Mouse (Mus musculus): ENCODE measurements around the gene Me1. TPM values are rescaled to one million over a fixed set of nuclear protein-coding genes. Genes with fewer than 3 reads are reported as not detected.
"Not testable (repeated sequence)": the region's sequence is repeated elsewhere in the genome, so short reads cannot be mapped to it uniquely, and the experiment has no call there.

The Me1 gene
- polyA plus RNA-seq, 1 experiment from 2014 or later = 33.3 TPM

- 10% methylated on average over 8 of the region's 8 CpGs for WGBS
- Histone ChIP-seq H3K27ac (replicated peaks in 1 of 2; ENCODE audit: control insufficient read depth in 1 of 2, insufficient read depth in 1 of 2, low read depth in 2 of 2, low read length in 2 of 2) (peak overlapping the region; percentile 76 to 77), H3K36me3 (ENCODE audit: control insufficient read depth, insufficient read depth, low read length) (0 out of 2 replicates have a peak, but pooled peaks cover 5% of the 10 kb centered on the region), H3K27me3 (ENCODE audit: control insufficient read depth, insufficient read depth, low read length) (no peaks in the 10 kb centered on the region), H3K9ac (ENCODE audit: low read length) (peak overlapping the region; percentile 39; the same call in 1 of the 2 replicates), H3K9me3 (ENCODE audit: control insufficient read depth, low read length) (no peaks in the 10 kb centered on the region), H3K4me3 (ENCODE audit: control insufficient read depth in 1 of 2, insufficient read depth in 1 of 2, low read depth in 1 of 2, low read length in 2 of 2) (no peak overlapping the region), H3K4me2 (ENCODE audit: low read length) (peak overlapping the region; percentile 40), H3K4me1 (ENCODE audit: control insufficient read depth in 2 of 2, insufficient read depth in 2 of 2, low read length in 2 of 2) (peaks cover 6 to 20% of the 10 kb centered on the region in 2 experiments; a peak in 2 of 4 replicates)
- ATAC-seq (ENCODE audit: insufficient number of reproducible peaks, insufficient read depth, low FRiP score, low read depth) = peak; percentile 75
These were observed 95.9 kb downstream of the Me1 start for GRCm38 (mm10) chr9:86599723-86600303.

GRCm38 (mm10) chr9:86596983-86597382 lies 98.8 kb downstream of the Me1 start:
- H3K9me3 ChIP-seq (ENCODE audit: control insufficient read depth, low read length); ATAC-seq (ENCODE audit: insufficient number of reproducible peaks, insufficient read depth, low FRiP score, low read depth); H3K4me3 ChIP-seq (ENCODE audit: control insufficient read depth in 1 of 2, insufficient read depth in 1 of 2, low read depth in 1 of 2, low read length in 2 of 2); H3K4me2 ChIP-seq (ENCODE audit: low read length); H3K9ac ChIP-seq (ENCODE audit: low read length); H3K27me3 ChIP-seq (ENCODE audit: control insufficient read depth, insufficient read depth, low read length); H3K27ac ChIP-seq (replicated peaks in 1 of 2; ENCODE audit: control insufficient read depth in 1 of 2, insufficient read depth in 1 of 2, low read depth in 2 of 2, low read length in 2 of 2); H3K36me3 ChIP-seq (ENCODE audit: control insufficient read depth, insufficient read depth, low read length): not testable (repeated sequence)
- peaks cover 15 to 33% of the 10 kb centered on the region in 2 experiments for H3K4me1 ChIP-seq (ENCODE audit: control insufficient read depth in 2 of 2, insufficient read depth in 2 of 2, low read length in 2 of 2)

GRCm38 (mm10) chr9:86594357-86594767 lies 101.4 kb downstream of the Me1 start:
- peak overlapping the region; percentile 35 to 37; a peak in 3 of 4 replicates for H3K27ac ChIP-seq (replicated peaks in 1 of 2; ENCODE audit: control insufficient read depth in 1 of 2, insufficient read depth in 1 of 2, low read depth in 2 of 2, low read length in 2 of 2)
- WGBS = 7% methylated on average over 10 of the region's 10 CpGs
- H3K4me2 ChIP-seq (ENCODE audit: low read length) = peak overlapping the region; percentile 44
- H3K36me3 ChIP-seq (ENCODE audit: control insufficient read depth, insufficient read depth, low read length); H3K9me3 ChIP-seq (ENCODE audit: control insufficient read depth, low read length); H3K27me3 ChIP-seq (ENCODE audit: control insufficient read depth, insufficient read depth, low read length); H3K4me3 ChIP-seq (ENCODE audit: control insufficient read depth in 1 of 2, insufficient read depth in 1 of 2, low read depth in 1 of 2, low read length in 2 of 2); H3K9ac ChIP-seq (ENCODE audit: low read length): not testable (repeated sequence)
- peak; percentile 64 for ATAC-seq (ENCODE audit: insufficient number of reproducible peaks, insufficient read depth, low FRiP score, low read depth)
- peaks cover 10 to 20% of the 10 kb centered on the region in 2 experiments for H3K4me1 ChIP-seq (ENCODE audit: control insufficient read depth in 2 of 2, insufficient read depth in 2 of 2, low read length in 2 of 2)

- H3K9me3 ChIP-seq (ENCODE audit: control insufficient read depth, low read length) = no peaks in the 10 kb centered on the region
- H3K4me2 ChIP-seq (ENCODE audit: low read length) = peak overlapping the region; percentile 44
- H3K4me3 ChIP-seq (ENCODE audit: control insufficient read depth in 1 of 2, insufficient read depth in 1 of 2, low read depth in 1 of 2, low read length in 2 of 2) = no peak overlapping the region
- H3K4me1 ChIP-seq (ENCODE audit: control insufficient read depth in 2 of 2, insufficient read depth in 2 of 2, low read length in 2 of 2) = peaks cover 9 to 14% of the 10 kb centered on the region in 2 experiments
- no peak overlapping the region for H3K9ac ChIP-seq (ENCODE audit: low read length)
- H3K36me3 ChIP-seq (ENCODE audit: control insufficient read depth, insufficient read depth, low read length) = 0 out of 2 replicates have a peak, but pooled peaks cover 5% of the 10 kb centered on the region
- ATAC-seq (ENCODE audit: insufficient number of reproducible peaks, insufficient read depth, low FRiP score, low read depth) = no peak
- H3K27ac ChIP-seq (replicated peaks in 1 of 2; ENCODE audit: control insufficient read depth in 1 of 2, insufficient read depth in 1 of 2, low read depth in 2 of 2, low read length in 2 of 2) = 0 out of 4 replicates have a peak overlapping the region, but pooled peaks of 1 of the 2 experiments have one; percentile 37
- H3K27me3 ChIP-seq (ENCODE audit: control insufficient read depth, insufficient read depth, low read length) = no peaks in the 10 kb centered on the region
- WGBS = 58% methylated on average over 19 of the region's 19 CpGs
These were observed 102.8 kb downstream of the Me1 start for GRCm38 (mm10) chr9:86592676-86593668.

GRCm38 (mm10) chr9:86587019-86587795 lies 108.5 kb downstream of the Me1 start:
- H3K4me1 ChIP-seq (ENCODE audit: control insufficient read depth in 2 of 2, insufficient read depth in 2 of 2, low read length in 2 of 2) = no peaks in the 10 kb centered on the region
- no peaks in the 10 kb centered on the region for H3K27me3 ChIP-seq (ENCODE audit: control insufficient read depth, insufficient read depth, low read length)
- H3K4me3 ChIP-seq (ENCODE audit: control insufficient read depth in 1 of 2, insufficient read depth in 1 of 2, low read depth in 1 of 2, low read length in 2 of 2) = no peak overlapping the region
- 83% methylated on average over 11 of the region's 11 CpGs for WGBS
- no peak overlapping the region for H3K4me2 ChIP-seq (ENCODE audit: low read length)
- no peak overlapping the region for H3K27ac ChIP-seq (replicated peaks in 1 of 2; ENCODE audit: control insufficient read depth in 1 of 2, insufficient read depth in 1 of 2, low read depth in 2 of 2, low read length in 2 of 2)
- no peak for ATAC-seq (ENCODE audit: insufficient number of reproducible peaks, insufficient read depth, low FRiP score, low read depth)
- no peaks in the 10 kb centered on the region for H3K9me3 ChIP-seq (ENCODE audit: control insufficient read depth, low read length)
- H3K9ac ChIP-seq (ENCODE audit: low read length) = no peak overlapping the region
- 0 out of 2 replicates have a peak, but pooled peaks cover 2% of the 10 kb centered on the region for H3K36me3 ChIP-seq (ENCODE audit: control insufficient read depth, insufficient read depth, low read length)

- Histone ChIP-seq H3K4me3 (ENCODE audit: control insufficient read depth in 1 of 2, insufficient read depth in 1 of 2, low read depth in 1 of 2, low read length in 2 of 2) (no peak overlapping the region), H3K4me1 (ENCODE audit: control insufficient read depth in 2 of 2, insufficient read depth in 2 of 2, low read length in 2 of 2) (no peaks in the 10 kb centered on the region), H3K27me3 (ENCODE audit: control insufficient read depth, insufficient read depth, low read length) (no peaks in the 10 kb centered on the region), H3K9ac (ENCODE audit: low read length) (no peak overlapping the region), H3K4me2 (ENCODE audit: low read length) (no peak overlapping the region), H3K9me3 (ENCODE audit: control insufficient read depth, low read length) (no peaks in the 10 kb centered on the region), H3K27ac (replicated peaks in 1 of 2; ENCODE audit: control insufficient read depth in 1 of 2, insufficient read depth in 1 of 2, low read depth in 2 of 2, low read length in 2 of 2) (no peak overlapping the region), H3K36me3 (ENCODE audit: control insufficient read depth, insufficient read depth, low read length) (0 out of 2 replicates have a peak, but pooled peaks cover 2% of the 10 kb centered on the region)
- 49% methylated on average over 3 of the region's 3 CpGs for WGBS
- no peak for ATAC-seq (ENCODE audit: insufficient number of reproducible peaks, insufficient read depth, low FRiP score, low read depth)
These were observed 112.0 kb downstream of the Me1 start for GRCm38 (mm10) chr9:86583740-86584139.

GRCm38 (mm10) chr9:86579657-86580056 lies 116.1 kb downstream of the Me1 start:
- H3K4me2 ChIP-seq (ENCODE audit: low read length) = 0 out of 2 replicates have a peak overlapping the region, but pooled peaks have one; percentile 18

More at GRCm38 (mm10) chr9:86579657-86580056, 116.1 kb downstream of the Me1 start:
- Histone ChIP-seq H3K4me3 (ENCODE audit: control insufficient read depth in 1 of 2, insufficient read depth in 1 of 2, low read depth in 1 of 2, low read length in 2 of 2) (no peak overlapping the region), H3K9me3 (ENCODE audit: control insufficient read depth, low read length) (no peaks in the 10 kb centered on the region), H3K36me3 (ENCODE audit: control insufficient read depth, insufficient read depth, low read length) (no peaks in the 10 kb centered on the region), H3K27ac (replicated peaks in 1 of 2; ENCODE audit: control insufficient read depth in 1 of 2, insufficient read depth in 1 of 2, low read depth in 2 of 2, low read length in 2 of 2) (peak overlapping the region; percentile 8 to 10; a peak in 1 of 4 replicates), H3K9ac (ENCODE audit: low read length) (no peak overlapping the region), H3K4me1 (ENCODE audit: control insufficient read depth in 2 of 2, insufficient read depth in 2 of 2, low read length in 2 of 2) (no peaks in the 10 kb centered on the region), H3K27me3 (ENCODE audit: control insufficient read depth, insufficient read depth, low read length) (no peaks in the 10 kb centered on the region)
- no peak for ATAC-seq (ENCODE audit: insufficient number of reproducible peaks, insufficient read depth, low FRiP score, low read depth)
- WGBS = 71% methylated on average over 10 of the region's 10 CpGs

All from heart, embryonic 14.5 days (tissue).